Mouse (Mus musculus) midbrain, postnatal 0 days (tissue): ENCODE measurements at regions not wholly inside any gene's neighbourhood (a gene's known extent, or its start where the extent isn't known, plus 50 kb on each side); places are given as distances from the start of the nearest gene placed in this dataset.

ENCODE experiments used
- ATAC-seq: fragments of 200-750 bp; cut with Nextera tagmentation; 2 replicates; pipeline ENCODE4 v1.8.0; 2017; ENCODE audit warnings: moderate number of reproducible peaks, mild to moderate bottlenecking, moderate TSS enrichment, moderate library complexity; ENCODE audit not compliant: low FRiP score
- DNase-seq: peaks from one replicate; pipeline ENCODE4 v3.0.0-alpha.2; 2015; ENCODE audit warnings: low spot score
- H3K27ac ChIP-seq: fragments of 300-500 bp; sonication (generic); 2 replicates; pipeline ENCODE4 v1.5.1; 2014; ENCODE audit warnings: low read depth, mild to moderate bottlenecking, low read length, mixed read lengths
- H3K27me3 ChIP-seq: fragments of 300-500 bp; sonication (generic); 2 replicates; pipeline ENCODE4 v1.6.1; 2014; ENCODE audit warnings: low read length, control low read depth, mixed read lengths; ENCODE audit not compliant: insufficient read depth
- H3K36me3 ChIP-seq: fragments of 300-500 bp; sonication (generic); 2 replicates; pipeline ENCODE4 v1.6.1; 2014; ENCODE audit warnings: low read length, control low read depth, mixed read lengths; ENCODE audit not compliant: insufficient read depth
- H3K4me1 ChIP-seq: fragments of 300-500 bp; sonication (generic); 2 replicates; pipeline ENCODE4 v1.6.1; 2014; ENCODE audit warnings: mild to moderate bottlenecking, control low read depth, antibody characterized with exemption, low read length, mixed read lengths; ENCODE audit not compliant: insufficient read depth
- H3K4me2 ChIP-seq: fragments of 300-500 bp; sonication (generic); 2 replicates; pipeline ENCODE4 v1.6.1; 2014; ENCODE audit warnings: low read depth, mild to moderate bottlenecking, low read length, mixed read lengths; ENCODE audit not compliant: poor library complexity, severe bottlenecking
- H3K4me3 ChIP-seq: fragments of 300-500 bp; sonication (generic); 2 replicates; pipeline ENCODE4 v1.5.1; 2014; ENCODE audit warnings: low read depth, mild to moderate bottlenecking, low read length, moderate library complexity
- H3K9ac ChIP-seq: fragments of 300-500 bp; sonication (generic); replicated peaks from 2 replicates; pipeline ENCODE4 v1.6.1; 2014; ENCODE audit warnings: mild to moderate bottlenecking, low read length, moderate library complexity, mixed read lengths; ENCODE audit not compliant: poor library complexity, severe bottlenecking
- H3K9me3 ChIP-seq: fragments of 300-500 bp; sonication (generic); 2 replicates; pipeline ENCODE4 v1.6.1; 2016; ENCODE audit warnings: low read length, control low read depth
- CTCF ChIP-seq: IDR thresholded peaks from 2 replicates; pipeline ENCODE4 v1.5.1; 2016; ENCODE audit warnings: antibody characterized with exemption, mild to moderate bottlenecking
- WGBS: fragments of 180-500 bp; shearing (Covaris S2); extraction: QIAGEN DNeasy Blood & Tissue Kit; methylation state at CpG from one replicate; pipeline ENCODE4 v1.1.7; 2014; 5-methylcytosine and 5-hydroxymethylcytosine counted together

DNA sequence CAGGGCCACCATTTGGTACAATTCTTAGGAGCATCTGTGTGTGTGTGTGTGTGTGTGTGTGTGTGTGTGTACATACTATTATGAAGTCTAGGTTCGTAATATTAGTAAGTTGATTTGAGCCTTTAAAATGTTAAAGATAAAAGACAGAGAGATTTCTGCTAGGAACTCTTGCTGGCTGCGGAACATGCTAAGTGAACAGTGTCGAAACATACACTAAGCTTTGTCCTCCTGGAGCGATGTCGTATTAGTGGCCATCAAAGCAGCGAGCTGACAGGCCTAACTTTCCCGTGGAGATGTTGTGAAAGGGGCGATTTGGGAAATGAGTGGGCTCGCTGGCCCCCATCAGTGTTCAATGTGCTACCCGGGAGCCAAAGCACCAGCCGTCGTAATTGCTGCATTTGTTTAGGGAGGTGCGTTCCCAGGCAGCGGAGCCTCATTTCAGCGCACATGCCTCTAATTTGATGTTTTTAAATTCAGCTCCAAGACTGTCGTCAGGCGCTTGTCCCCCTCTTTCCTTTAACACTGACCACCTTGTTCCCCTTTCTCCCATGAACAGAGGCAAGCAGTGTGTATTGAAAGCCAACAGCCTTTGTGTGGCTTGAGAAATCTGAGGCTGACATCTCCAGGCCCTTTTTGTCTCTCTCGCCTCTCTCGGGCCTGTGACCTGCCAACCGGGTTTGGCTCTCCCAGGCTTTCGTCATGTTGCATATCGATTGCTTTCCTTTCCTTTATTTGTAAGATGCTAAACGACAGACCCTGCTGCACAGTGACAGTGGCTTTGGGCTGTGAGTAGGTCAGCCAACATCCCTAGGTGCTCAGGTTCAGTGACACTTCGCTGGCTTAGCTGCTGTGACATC, 426.3 kb downstream of the Sorl1 start:
- H3K9me3 ChIP-seq: no peaks in the 10 kb centered on the region
- 16% methylated on average over 24 of the region's 24 CpGs for WGBS
- H3K36me3 ChIP-seq: no peaks in the 10 kb centered on the region

DNA sequence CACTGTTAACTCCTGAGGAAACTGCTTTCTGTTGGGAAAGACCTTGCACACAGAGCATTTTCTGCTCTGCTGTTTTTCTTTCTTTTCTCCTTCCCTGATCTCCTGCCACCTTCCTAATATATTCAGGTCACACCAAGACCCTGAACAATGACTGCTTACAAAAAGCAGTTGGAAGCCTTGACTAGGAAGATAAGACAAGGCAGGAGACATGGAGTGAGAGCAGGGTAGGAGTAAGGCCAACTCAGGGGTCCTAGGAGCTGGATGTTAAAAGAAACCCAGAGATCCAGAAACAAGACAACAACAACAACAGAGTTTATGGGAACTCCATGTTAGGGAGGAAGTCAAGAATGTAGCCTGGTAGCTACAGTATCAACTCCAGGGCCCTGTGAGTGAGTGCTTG, 426.9 kb downstream of the Sorl1 start:
- H3K4me3 ChIP-seq: no peak overlapping the region
- no peaks in the 10 kb centered on the region for H3K9me3 ChIP-seq
- DNase-seq: no peak
- no peaks in the 10 kb centered on the region for H3K36me3 ChIP-seq
- H3K9ac ChIP-seq: no peak overlapping the region
- TF ChIP-seq CTCF: no peak
- H3K27ac ChIP-seq: peak overlapping the region; percentile 63; the same call in 1 of the 2 replicates
- peaks cover 11% of the 10 kb centered on the region for H3K4me1 ChIP-seq
- no peak for ATAC-seq
- no peak overlapping the region for H3K4me2 ChIP-seq
- no peaks in the 10 kb centered on the region for H3K27me3 ChIP-seq

More for the DNA sequence above, 426.3 kb downstream of the Sorl1 start:
- H3K4me1 ChIP-seq: peaks cover 11% of the 10 kb centered on the region
- no peak for TF ChIP-seq CTCF
- DNase-seq (peak; percentile 79), ATAC-seq (peak; percentile 84)
- 0 out of 2 replicates have a peak overlapping the region, but pooled peaks have one; percentile 4 for H3K9ac ChIP-seq
- H3K27me3 ChIP-seq: no peaks in the 10 kb centered on the region
- no peak overlapping the region for H3K4me3 ChIP-seq
- no peak overlapping the region for H3K4me2 ChIP-seq
- peak overlapping the region; percentile 63 for H3K27ac ChIP-seq

DNA sequence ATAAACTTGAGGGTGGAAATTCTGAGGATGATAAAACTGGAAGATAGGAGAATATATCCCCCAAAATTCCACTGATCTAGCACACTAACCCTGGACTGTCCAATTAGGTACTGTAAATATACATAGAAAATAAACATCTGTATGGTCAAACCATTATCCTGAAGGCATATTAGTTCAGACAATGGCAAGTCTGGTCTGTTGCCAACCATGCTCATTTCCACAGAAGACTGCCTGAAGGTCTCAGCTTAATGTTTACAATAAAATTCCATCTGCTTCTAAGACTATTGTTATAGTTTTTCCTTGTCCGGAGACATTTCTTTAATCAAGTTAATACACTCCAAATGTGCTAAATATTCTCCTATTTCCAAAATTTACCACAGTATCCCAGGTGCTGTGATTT, 441.2 kb downstream of the Sorl1 start:
- 87% methylated on average over 1 of the region's 1 CpGs for WGBS
- Histone ChIP-seq H3K36me3 (no peaks in the 10 kb centered on the region), H3K9ac (no peak overlapping the region), H3K4me1 (no peaks in the 10 kb centered on the region), H3K27me3 (no peaks in the 10 kb centered on the region), H3K27ac (no peak overlapping the region), H3K4me2 (no peak overlapping the region), H3K9me3 (no peaks in the 10 kb centered on the region), H3K4me3 (no peak overlapping the region)
- no peak for TF ChIP-seq CTCF
- DNase-seq: no peak
- no peak for ATAC-seq

DNA sequence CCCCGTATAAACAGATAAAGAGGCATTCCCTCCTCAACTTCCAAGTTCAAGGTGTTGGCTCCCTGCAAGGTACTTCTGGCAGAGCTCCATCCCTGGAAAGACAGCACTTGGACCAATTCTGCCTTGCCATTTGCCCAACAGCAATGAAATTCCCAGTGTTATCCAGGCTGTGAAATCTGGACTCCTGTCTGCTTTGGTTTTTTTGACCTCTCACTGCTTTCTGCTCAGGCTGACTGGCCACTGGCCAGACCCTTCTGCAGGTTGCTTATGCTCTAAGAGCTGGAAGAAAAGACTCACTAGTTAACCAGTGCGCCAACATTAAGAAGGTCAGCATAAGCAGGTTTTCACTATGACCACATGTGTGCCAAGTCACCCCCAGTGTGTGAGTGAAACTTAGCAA, 448.4 kb downstream of the Sorl1 start:
- Histone ChIP-seq H3K36me3 (no peaks in the 10 kb centered on the region), H3K27ac (no peak overlapping the region), H3K9me3 (no peaks in the 10 kb centered on the region), H3K27me3 (no peaks in the 10 kb centered on the region), H3K4me3 (no peak overlapping the region), H3K9ac (no peak overlapping the region), H3K4me1 (no peaks in the 10 kb centered on the region), H3K4me2 (no peak overlapping the region)
- no peak for DNase-seq
- TF ChIP-seq CTCF: no peak
- no peak for ATAC-seq
- 81% methylated on average over 2 of the region's 2 CpGs for WGBS

DNA sequence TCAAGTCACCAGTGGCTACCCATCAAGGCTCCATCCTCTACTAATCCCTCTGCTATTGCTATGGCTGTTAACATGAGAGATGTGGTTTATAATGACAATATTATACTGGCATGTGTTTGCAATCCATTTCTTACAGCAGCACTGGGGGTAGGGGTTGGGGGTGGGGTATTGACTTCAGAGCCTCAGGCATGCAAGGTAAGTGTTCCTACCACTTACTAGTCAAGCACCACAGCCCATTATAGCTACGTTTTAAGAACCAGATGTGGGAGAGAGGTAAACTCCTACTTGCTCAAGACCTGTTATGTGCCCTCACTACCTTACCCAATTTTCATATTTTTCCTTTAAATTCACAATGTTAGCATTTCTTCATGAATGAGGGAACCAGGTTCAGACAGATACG, 451.1 kb downstream of the Sorl1 start:
- H3K9ac ChIP-seq: no peak overlapping the region
- H3K27ac ChIP-seq: no peak overlapping the region
- H3K4me2 ChIP-seq: no peak overlapping the region
- no peaks in the 10 kb centered on the region for H3K9me3 ChIP-seq
- 72% methylated on average over 2 of the region's 2 CpGs for WGBS
- no peaks in the 10 kb centered on the region for H3K4me1 ChIP-seq
- H3K4me3 ChIP-seq: no peak overlapping the region
- DNase-seq: no peak
- TF ChIP-seq CTCF: no peak
- H3K36me3 ChIP-seq: no peaks in the 10 kb centered on the region
- no peaks in the 10 kb centered on the region for H3K27me3 ChIP-seq
- ATAC-seq: no peak

DNA sequence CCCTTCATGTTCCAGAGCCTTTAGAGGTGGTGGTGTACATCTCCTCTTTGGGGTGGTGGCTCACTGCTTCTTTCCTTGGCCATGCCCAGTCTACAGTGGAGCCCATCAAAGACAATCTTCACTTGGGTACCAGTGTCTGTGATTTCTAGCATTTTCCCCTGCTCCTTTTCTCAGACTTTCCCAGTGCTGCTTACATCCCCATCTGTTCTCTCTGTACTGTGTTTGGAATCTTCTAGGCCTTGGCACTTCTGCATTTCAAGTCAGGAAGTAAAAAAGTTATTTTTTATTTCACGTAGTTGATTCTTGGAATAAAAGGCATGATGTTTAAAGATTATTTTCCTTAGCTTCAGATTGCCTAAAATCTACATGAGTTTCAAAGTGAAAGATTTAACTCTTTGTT, 455.4 kb downstream of the Sorl1 start:
- no peak for DNase-seq
- Histone ChIP-seq H3K27ac (no peak overlapping the region), H3K4me2 (no peak overlapping the region)

More for the DNA sequence above, 455.4 kb downstream of the Sorl1 start:
- Histone ChIP-seq H3K9me3 (no peaks in the 10 kb centered on the region), H3K36me3 (no peaks in the 10 kb centered on the region), H3K4me1 (no peaks in the 10 kb centered on the region), H3K9ac (no peak overlapping the region), H3K27me3 (no peaks in the 10 kb centered on the region), H3K4me3 (no peak overlapping the region)
- ATAC-seq: no peak
- TF ChIP-seq CTCF: no peak
- 85% methylated on average over 1 of the region's 1 CpGs for whole genome bisulfite sequencing
